Mouse (Mus musculus): ENCODE measurements around the gene Gm7995. TPM values are rescaled to one million over a fixed set of nuclear protein-coding genes. Genes with fewer than 3 reads are reported as not detected.

Gm7995 gene
- polyA plus RNA-seq (2014; fragmentation: Illumina TruSeq; extraction: RNeasy Lipid Tissue Mini Kit (QIAGEN cat#74804); ENCODE audit: low replicate concordance), result not detected

DNA sequence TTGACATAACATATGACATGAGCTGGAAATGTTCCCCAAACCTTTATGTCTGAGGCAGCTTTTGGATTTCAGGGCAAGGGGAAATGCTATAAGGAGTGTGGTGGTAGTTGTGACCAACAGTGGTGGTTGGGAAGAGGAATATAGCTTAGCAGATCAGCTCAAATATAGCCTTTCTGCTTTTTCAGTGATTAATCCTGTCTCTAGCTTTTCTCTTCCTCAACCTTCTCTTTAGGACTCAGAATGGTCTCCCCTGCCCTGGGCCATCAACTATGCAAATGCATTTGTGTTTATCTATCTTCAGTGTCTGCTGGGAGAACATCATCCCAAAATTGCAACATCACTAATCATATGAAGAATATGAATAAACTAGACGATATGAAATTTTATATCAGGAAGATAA is at the start of gene Gm7995:
TSS of gene Gm7995 (plus strand) at position 301 of the 400 bp plus-strand sequence.

GRCm38 (mm10) chr14:42297258-42297657 is 12.8 kb upstream of the Gm7995 start, which contains the start of gene Gm9611:
Gene Gm9611 (minus strand): TSS chr14:42297358.

Other genes with a start within 250 kb of the Gm7995 start
- gene Gm7951, start 192.8 kb upstream of the Gm7995 start, polyA plus RNA-seq (2014; fragmentation: Illumina TruSeq; extraction: RNeasy Lipid Tissue Mini Kit (QIAGEN cat#74804); ENCODE audit: low replicate concordance), result not detected
- not detected for gene Gm17027, start 147.6 kb upstream of the Gm7995 start, polyA plus RNA-seq (2014; fragmentation: Illumina TruSeq; extraction: RNeasy Lipid Tissue Mini Kit (QIAGEN cat#74804); ENCODE audit: low replicate concordance)
- not detected for gene Gm3573, start 119.4 kb upstream of the Gm7995 start, polyA plus RNA-seq (2014; fragmentation: Illumina TruSeq; extraction: RNeasy Lipid Tissue Mini Kit (QIAGEN cat#74804); ENCODE audit: low replicate concordance)
- not detected for gene Gm17026, start 50.2 kb upstream of the Gm7995 start, polyA plus RNA-seq (2014; fragmentation: Illumina TruSeq; extraction: RNeasy Lipid Tissue Mini Kit (QIAGEN cat#74804); ENCODE audit: low replicate concordance)
- gene Gm9611, start 12.9 kb upstream of the Gm7995 start, polyA plus RNA-seq (2014; fragmentation: Illumina TruSeq; extraction: RNeasy Lipid Tissue Mini Kit (QIAGEN cat#74804); ENCODE audit: low replicate concordance), result not detected
- gene Gm8005, start 129.5 kb downstream of the Gm7995 start, polyA plus RNA-seq (2014; fragmentation: Illumina TruSeq; extraction: RNeasy Lipid Tissue Mini Kit (QIAGEN cat#74804); ENCODE audit: low replicate concordance), result not detected
- not detected for gene Gm8011, start 153.7 kb downstream of the Gm7995 start, polyA plus RNA-seq (2014; fragmentation: Illumina TruSeq; extraction: RNeasy Lipid Tissue Mini Kit (QIAGEN cat#74804); ENCODE audit: low replicate concordance)
- not detected for gene Gm8020, start 192.1 kb downstream of the Gm7995 start, polyA plus RNA-seq (2014; fragmentation: Illumina TruSeq; extraction: RNeasy Lipid Tissue Mini Kit (QIAGEN cat#74804); ENCODE audit: low replicate concordance)
- not detected for gene Gm8024, start 214.1 kb downstream of the Gm7995 start, polyA plus RNA-seq (2014; fragmentation: Illumina TruSeq; extraction: RNeasy Lipid Tissue Mini Kit (QIAGEN cat#74804); ENCODE audit: low replicate concordance)

Data from small intestine, adult 10 weeks (tissue).